Mouse (Mus musculus) skeletal muscle tissue, adult 2 months (tissue): Measurements from ENCODE around the gene Pik3ca.
A peak's percentile ranks its signal among the peaks of the same experiment; 100 is the strongest.

ENCODE experiments used
- DNase-seq: peaks from one replicate; pipeline ENCODE4 v3.0.0-alpha.2; 2012; ENCODE audit warnings: low read depth, low spot score

Pik3ca gene

GRCm38 (mm10) chr3:32397461-32398174 lies at the start of gene Pik3ca:
Gene Pik3ca, plus strand, starts transcription at chr3:32397671.
- DNase-seq: no peak

DNA sequence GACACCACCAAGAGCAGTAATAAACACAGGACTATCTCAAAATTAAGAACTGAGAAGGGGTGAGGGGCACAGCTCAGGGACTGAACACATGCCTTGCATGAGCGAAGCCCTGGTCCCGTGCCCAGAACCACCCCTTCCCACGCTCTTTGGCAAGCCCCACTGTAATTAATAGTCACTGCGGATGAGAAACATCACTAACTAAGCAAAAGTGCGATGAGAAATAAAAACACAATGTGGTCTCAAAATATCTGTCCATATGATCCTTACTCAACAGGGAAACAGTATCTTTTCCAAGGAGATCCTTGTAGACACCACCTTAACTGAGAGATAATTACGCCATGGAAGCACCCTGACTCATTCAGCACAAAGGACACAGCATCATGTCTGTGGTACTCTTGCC lies 49.6 kb upstream of the Pik3ca start:
- no peak for DNase-seq

DNA sequence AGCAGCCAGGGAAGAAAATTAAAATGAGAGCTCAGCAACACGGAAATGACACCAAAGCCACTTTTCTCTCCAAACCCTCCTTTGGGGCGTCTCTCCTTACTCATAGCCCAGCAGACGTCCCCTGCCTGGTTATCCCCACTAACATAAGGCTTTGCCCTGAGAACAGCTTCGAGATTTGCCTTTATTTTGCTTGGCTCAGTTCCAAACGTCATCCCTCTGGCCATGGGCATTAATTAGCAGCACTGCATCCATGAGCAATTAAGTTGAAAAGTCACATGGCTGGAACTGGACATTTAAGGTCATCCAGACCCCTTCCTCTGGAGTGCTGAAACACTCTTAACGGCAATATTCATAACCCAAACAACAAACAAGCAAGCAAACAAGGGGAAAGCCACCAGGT lies 36.2 kb upstream of the Pik3ca start:
- DNase-seq: no peak

DNA sequence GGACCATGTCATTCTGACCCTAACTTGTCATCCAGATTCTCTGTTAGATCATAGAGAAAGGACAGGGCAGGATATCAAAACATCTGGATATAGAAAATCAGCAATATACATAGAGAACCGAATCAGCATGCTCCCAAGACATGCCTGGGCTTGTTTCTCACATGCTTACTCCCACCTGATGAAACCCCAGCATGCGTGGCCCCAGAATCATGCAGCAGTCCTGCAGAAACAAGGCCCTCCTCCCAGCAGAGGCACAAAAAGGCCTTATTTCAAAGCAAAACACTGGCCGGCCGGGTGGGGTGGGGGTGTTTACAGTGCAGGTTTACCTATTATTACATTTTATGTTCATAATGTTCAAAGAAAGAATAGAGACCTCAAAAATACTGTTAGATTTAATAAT lies 33.3 kb upstream of the Pik3ca start:
- DNase-seq: no peak

GRCm38 (mm10) chr3:32364841-32365545 lies 32.5 kb upstream of the Pik3ca start:
- no peak for DNase-seq

GRCm38 (mm10) chr3:32365546-32366245 lies 31.8 kb upstream of the Pik3ca start, which contains the start of gene Zmat3:
Gene Zmat3, minus strand, starts transcription at chr3:32366014.
- DNase-seq: peak; percentile 81

GRCm38 (mm10) chr3:32366246-32366734 lies 31.2 kb upstream of the Pik3ca start:
- DNase-seq: no peak

DNA sequence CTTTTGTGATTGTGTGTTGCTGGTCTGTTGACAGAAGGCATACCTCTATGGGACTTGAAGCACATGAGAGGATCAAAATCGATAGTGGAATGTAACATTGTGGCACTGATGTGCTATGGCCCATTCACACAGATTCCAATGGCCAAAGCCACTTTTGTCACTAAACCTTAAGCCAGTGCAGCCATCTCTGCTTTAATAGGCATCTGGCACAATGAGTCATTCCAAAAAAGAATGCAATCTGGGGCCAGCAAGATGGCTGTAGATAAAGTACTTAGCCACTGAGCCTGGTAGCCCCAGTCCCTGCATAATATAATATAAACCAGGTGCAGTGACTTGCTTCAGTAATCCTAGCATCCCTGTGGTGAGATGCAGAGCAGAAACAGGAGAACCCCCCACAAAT lies 30.0 kb upstream of the Pik3ca start:
- no peak for DNase-seq

- DNase-seq: no peak
These were observed 25.5 kb upstream of the Pik3ca start for GRCm38 (mm10) chr3:32371957-32372356.

GRCm38 (mm10) chr3:32372470-32372869 lies 25.0 kb upstream of the Pik3ca start:
- no peak for DNase-seq

GRCm38 (mm10) chr3:32373236-32373635 lies 24.2 kb upstream of the Pik3ca start:
- no peak for DNase-seq

DNA sequence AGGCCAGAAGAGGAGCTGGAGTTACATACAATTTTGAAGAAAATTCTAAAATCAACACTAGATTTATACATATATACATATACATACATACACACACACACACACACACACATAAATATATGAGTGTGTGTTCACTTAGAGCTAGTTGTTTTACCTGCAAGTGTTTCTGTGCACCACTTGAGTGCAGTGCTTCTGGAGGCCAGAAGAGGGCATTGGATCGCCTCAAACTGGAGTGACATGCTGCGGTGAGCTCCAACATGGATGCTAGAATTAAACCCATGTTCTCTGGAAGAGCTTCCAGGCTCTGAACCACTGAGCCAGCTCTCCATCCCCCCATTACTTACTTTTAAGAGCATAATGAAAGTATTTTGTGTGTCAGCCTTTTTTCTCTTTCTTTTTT lies 17.6 kb upstream of the Pik3ca start:
- DNase-seq: no peak

GRCm38 (mm10) chr3:32381556-32381955 lies 15.9 kb upstream of the Pik3ca start:
- no peak for DNase-seq

DNA sequence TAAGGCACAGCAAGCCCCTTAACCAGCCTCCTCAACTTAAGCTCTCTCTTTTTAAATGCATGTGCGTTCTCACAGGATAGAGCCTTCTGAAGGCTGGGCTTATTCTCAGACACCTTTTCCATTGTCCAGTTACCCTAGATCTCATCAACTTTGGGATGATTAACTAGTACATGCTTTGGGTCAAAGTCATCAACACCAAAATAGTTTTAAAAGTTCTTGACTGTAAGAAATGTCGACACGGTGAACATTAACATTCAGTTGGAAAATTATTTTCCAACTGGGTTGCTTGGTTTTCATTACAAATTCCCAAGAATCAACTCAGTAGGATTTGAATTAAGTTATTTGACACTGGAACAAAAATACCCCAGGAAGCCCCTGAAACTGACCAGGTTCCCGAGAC lies 4.6 kb upstream of the Pik3ca start:
- DNase-seq: no peak

DNA sequence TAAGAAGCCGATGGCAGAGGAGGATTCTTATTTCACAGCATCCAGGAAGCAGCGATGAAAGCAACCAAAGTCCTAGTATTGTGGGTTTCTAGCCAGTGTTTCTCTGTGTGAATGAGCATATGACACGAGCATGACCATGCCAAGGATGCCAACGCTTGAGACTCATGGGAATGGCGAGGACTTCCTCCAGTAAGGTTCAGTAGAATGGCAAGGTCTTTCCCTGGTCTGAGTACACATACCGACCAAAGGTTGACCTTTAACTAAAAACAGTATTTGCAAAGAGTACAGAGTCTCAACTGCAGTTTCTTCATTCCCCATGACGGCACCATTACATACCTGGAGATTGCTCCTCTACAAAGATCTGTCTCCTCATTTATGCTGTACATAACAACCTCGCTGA lies 3.5 kb upstream of the Pik3ca start:
- DNase-seq: no peak

GRCm38 (mm10) chr3:32395771-32396551 lies 1.5 kb upstream of the Pik3ca start:
- no peak for DNase-seq

GRCm38 (mm10) chr3:32396794-32397460 lies 544 bp upstream of the Pik3ca start:
- peak; percentile 99 for DNase-seq

GRCm38 (mm10) chr3:32398175-32398538 lies 686 bp downstream of the Pik3ca start:
- no peak for DNase-seq

- DNase-seq: no peak
These were observed 1.2 kb downstream of the Pik3ca start for GRCm38 (mm10) chr3:32398623-32399022.

DNA sequence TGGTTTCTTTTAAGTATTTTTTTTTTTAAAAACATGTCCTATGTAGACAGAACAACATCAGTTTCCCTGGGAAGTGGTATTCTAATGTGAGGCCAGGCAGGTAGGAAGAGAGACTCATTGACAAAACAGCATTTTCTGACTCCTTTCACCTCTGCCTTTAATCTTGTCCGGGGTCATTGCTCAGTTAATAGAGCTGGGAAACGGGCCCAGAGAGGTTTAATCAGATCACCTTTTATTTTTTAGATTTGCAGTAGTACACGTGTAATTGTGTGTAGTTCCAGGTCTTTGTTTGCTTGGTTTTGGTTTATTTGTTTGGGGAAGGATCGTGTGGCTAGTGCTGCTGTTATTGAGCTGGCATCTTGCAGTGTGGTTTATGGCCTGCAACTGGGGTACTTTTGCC lies 1.9 kb downstream of the Pik3ca start:
- DNase-seq: no peak

DNA sequence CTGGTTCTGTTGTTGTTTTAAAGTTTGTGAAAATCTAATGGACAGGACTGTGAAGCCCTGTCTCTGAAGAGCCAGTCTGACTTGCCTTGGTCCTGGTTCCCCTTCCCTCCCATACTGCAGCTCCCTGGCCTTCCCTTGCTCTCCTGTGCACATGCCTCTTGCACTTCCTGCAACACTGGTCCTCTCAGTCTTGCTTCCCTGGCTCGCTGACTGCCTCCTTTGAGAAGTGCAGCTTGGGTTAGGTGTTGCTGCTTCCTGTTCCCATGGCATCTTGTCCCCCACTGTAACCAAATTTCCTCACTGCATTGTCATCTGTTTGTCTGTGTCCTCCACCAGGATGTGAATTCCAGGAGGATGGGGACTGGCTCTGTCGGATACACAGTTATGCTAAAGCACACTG lies 2.5 kb downstream of the Pik3ca start:
- DNase-seq: no peak
